Mouse (Mus musculus): ENCODE measurements around the gene Setd1b.

Setd1b gene

DNA sequence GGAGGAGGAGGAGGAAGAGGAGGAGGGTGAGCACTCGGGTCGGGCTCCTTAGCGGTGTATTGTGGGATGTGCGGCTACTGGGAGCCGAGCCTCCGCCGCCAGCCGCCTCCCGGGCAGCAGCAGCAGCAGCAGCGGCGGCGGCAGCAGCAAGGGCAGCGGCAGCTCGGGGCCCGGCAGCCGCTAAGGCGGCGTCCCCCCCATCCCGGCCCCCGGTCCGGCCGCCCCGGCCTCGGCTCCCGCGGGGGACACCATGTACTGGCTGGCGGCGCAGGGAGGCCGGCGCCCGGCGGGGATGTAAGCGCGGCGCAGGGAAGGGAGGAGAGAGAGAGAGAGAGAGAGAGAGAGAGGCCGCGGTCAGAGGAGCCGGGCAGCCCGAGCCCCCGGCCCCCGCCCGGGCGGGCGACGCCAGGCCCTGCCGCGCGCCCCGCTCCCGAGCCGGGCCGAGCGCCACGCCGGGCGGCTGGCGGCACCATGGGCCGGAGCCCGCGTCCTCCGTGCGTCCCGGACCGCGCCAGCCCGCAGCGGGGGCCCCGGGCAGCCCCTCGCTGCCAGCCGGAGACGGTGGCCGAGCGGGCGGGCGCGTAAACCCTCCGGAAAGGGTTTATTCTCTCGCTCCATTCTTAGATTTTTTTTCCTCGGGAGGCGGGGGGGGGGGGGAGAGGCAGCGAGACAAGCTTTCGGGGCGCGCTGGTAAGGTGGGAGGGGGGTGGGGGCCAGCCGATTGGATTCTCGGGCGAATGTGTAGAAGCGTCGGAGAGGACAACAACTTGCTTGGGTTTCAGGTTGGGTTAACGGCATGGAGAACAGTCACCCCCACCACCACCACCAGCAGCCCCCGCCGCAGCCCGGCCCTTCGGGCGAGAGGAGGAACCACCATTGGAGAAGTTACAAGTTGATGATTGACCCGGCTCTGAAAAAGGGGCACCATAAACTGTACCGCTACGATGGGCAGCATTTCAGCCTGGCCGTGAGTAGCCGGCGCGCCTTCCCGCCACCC lies at the start of gene Setd1b:
TSS of gene Setd1b (plus strand) at position 33 of the 997 bp plus-strand sequence.
- POLR2A ChIA-PET, result interaction anchor here in 3 of 4 experiments (0.6 to 11.5 kb wide), 25 partner anchors 4 to 617 kb away, joined by 3 to 473 read pairs (median 3); partner anchors contain the start of genes Rhof (in 2 of the 3), Setd1b (in 2 of the 3), Orai1 (in 1 of the 3) and Wdr66 (in 1 of the 3)

DNA sequence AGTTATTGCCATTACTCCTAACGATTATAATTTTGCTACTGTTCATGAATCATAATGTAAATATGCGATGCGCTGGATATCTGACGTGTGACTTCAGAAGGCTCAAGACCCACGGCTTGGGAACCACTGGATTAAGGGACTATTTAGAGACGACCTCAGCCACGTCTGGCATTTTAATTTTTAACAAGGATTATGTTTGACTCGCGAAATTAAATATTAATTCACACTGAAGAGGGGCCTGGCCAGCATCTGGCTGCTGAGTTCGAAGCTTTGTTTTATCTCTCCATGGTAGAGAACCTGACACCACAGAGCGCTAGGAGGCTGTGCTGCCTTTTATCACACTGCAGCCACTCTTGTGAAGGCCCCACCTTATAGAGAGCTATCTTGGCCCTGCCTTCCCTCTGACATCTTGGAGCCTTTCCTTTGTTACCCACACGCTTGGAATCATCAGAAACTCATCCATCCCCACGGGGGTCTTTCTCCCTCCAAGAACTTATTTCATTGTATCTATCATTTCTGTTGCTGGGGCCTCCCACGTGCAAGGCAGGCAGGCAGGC lies 48.8 kb upstream of the Setd1b start:
- ChIA-PET CTCF (interaction anchor here in 2 of 4 experiments (0.6 to 1.0 kb wide), 3 partner anchors 29 to 211 kb away, joined by 4 to 5 read pairs (median 4); no protein-coding TSS in a partner anchor), POLR2A (interaction anchor here in 1 of 4 experiments (0.5 kb wide), 1 partner anchor 112 kb away, joined by 4 read pairs; no protein-coding TSS in a partner anchor)

More for the DNA sequence above, at the start of gene Setd1b:
- CTCF ChIA-PET, result interaction anchor here (0.8 to 3.8 kb wide), 12 partner anchors 7 to 186 kb away, joined by 3 to 30 read pairs (median 3); partner anchors contain the start of gene Rhof (in 3 of the 4)

DNA sequence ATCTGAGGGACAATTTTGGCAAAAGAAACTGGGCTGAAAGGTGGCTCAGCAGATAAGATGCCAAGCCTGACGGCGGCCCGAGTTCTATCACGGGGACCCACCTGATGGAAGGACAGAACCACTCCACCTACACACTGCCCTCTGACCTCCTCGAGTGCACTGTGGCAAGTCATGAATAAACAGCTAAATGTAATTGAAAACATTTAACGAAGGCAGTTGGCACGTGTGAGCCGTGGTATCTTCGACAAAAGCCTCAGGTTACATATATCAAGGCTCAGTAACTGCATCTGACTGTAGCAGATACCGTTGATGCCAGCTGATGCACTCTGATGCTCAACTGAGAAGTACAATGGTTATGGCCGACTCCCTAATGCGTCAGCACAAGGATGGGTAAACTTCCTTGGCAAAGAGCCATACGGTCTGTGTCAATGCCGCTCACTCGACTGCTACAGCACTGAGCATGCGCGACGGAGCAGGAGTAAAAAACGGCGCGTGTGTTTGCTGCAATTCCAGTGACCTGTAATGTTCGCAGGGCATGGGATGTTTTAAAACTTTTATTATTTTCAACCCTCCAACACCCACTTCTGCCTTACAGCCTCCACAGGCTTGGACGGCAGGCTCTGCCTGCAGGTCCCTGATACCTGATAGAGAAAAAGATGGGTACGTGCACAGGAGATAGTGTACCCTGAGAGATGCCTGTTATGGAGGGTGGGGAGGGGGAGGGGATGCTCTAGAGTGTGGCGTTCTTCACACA lies 47.6 kb upstream of the Setd1b start:
- CTCF ChIA-PET, result interaction anchor here in 1 of 4 experiments (1.0 kb wide), 1 partner anchor 14 kb away, joined by 5 read pairs; no protein-coding TSS in a partner anchor
- POLR2A ChIA-PET, result no interaction called here

DNA sequence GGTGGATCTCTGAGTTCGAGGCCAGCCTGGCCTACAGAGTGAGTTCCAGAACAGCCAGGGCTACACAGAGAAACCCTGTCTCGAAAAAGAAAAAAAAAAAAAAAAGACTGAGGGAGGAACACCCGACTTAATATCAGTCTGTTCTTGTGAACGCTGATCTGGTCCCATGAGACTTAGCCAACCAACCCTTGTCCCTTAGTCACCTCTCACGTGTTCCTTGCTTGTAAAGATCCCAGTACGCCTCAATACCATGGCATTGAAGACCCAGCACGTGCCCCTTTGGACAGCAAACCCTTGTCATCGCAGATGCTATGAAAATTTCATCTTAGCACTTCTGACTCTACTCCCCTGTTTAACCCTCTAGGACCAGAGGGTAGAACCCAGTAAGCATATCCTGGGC lies 45.7 kb upstream of the Setd1b start:
- POLR2A ChIA-PET, result interaction anchor here in 3 of 4 experiments (0.6 to 0.7 kb wide), 4 partner anchors 25 to 1448 kb away, joined by 3 to 7 read pairs (median 3); no protein-coding TSS in a partner anchor
- CTCF ChIA-PET, result interaction anchor here in 2 of 4 experiments (0.6 kb wide), 3 partner anchors 16 to 160 kb away, joined by 3 to 10 read pairs (median 3); no protein-coding TSS in a partner anchor

DNA sequence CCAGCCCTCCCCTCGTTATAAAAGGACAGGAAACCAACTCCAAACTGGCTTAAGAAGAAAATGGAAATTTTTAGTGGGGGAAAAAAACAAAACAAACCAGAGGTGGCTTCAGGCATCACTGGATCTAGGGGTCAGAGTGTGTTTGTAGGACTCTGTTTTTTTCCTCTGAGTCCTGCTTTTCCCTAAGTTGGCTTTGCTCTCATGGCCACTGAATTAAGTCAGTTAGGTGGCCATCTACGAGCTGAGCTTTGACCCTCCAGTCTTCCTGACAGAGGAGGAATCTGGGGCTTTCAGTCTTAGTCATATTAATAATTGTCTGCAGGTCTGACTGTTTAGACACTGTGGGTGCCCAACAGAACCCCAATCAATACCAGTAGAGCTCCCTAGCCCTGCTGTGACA lies 43.5 kb upstream of the Setd1b start:
- ChIA-PET CTCF (interaction anchor here in 2 of 4 experiments (0.5 to 1.4 kb wide), 3 partner anchors 34 to 182 kb away, joined by 3 to 4 read pairs (median 3); partner anchors contain the start of gene Rhof (in 2 of the 2)), POLR2A (no interaction called here)

DNA sequence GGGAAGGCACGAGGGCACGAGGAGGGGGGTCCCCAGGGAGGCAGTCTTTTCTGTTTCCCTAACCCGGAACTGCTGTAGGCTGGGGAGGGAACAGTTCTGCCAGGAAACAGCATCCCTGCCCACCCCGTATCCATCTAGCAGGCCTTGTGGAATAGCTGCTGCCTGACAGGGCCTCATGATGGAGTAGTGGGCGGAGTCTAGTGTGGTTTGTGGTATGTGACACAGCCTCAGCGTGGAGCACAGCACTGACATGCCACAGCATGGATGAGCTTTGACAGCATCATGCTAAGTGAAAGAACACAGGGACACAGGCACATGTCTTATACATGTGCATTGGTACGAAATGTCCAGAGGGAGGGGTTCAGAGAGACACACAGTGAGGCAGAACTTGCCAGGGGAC lies 39.6 kb upstream of the Setd1b start:
- POLR2A ChIA-PET, result no interaction called here
- CTCF ChIA-PET, result no interaction called here

DNA sequence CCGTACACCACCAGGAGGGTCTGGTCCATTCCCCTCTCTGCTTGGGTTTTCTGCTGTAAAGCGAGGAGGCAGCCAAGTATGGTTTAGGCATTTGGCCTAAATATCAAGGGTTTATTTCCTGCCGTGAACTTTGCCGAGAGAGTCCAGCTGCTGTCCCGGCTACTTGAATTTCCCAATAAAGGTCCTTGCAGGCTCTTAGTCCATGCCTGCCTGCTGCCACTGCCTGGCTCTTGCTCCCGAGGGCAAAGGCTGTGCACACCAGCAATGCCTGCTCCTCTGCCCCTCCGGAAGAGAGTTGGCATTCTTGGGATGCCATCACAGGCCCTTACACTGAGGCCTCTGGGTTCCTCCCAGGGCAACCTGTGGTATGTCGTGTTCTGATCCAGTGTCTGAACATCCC lies 38.4 kb upstream of the Setd1b start:
- ChIA-PET POLR2A (no interaction called here), CTCF (no interaction called here)

DNA sequence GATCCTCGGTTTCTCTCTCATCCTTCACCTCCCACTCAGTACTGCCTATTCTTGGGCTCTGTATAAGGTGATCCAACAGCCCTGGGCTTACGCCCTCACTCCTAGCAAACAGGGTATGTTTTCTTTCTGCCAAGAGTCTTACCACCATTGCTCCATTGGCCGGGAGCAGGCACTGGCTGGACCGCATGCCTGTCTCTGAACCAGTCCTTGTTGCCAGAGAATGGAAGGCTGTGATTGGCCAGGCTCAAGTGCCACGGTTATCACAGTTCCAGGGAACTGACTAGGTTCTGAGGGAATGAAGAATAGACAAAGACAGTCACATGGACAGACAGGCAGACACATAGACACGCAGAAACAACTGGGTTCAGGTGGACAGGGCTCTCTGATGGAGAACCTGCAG lies 37.2 kb upstream of the Setd1b start:
- POLR2A ChIA-PET, result no interaction called here
- CTCF ChIA-PET, result interaction anchor here in 1 of 4 experiments (0.9 kb wide), 1 partner anchor 169 kb away, joined by 3 read pairs; no protein-coding TSS in a partner anchor

DNA sequence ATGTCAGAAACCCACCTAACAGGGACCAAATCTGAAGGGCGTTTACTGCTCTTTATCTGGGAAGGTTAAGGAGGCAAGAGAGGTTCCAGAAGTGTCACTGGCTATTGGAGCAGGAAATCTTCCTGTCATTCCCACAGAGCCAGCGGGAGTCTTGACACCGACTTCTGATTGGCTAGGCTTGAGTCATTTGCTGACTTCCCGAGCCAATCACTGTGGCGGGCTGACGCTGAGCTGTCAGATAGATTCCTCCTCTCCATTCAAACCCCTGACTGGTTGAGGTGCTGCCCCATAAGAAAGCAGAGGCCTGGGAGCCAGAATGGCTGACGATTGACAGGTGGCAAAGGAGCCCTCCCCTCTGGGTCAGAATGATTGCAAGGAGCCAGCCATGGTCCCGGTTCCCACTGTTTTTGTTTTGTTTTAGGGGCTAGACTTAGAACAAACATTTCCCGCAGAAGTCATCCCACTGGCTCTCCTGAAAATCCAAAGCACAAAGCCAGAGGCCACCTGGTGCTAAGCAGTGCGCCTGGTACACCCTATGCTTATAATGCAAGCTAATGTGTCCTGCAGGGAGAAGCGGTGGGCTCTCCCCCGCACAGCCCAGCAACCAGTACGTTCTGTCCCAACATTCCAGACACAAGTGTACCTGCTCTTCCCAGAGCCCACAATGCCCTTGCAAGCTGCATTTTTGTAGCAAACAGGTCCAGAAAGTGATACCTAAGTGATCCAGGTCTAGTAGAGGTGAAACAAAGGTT lies 32.4 kb upstream of the Setd1b start:
- POLR2A ChIA-PET, result interaction anchor here in 3 of 4 experiments (0.8 to 1.5 kb wide), 4 partner anchors 9 to 25 kb away, joined by 3 read pairs; no protein-coding TSS in a partner anchor
- CTCF ChIA-PET, result interaction anchor here in 2 of 4 experiments (0.5 to 1.6 kb wide), 6 partner anchors 23 to 167 kb away, joined by 3 to 11 read pairs (median 4); partner anchors contain the start of gene Rhof (in 1 of the 2)

DNA sequence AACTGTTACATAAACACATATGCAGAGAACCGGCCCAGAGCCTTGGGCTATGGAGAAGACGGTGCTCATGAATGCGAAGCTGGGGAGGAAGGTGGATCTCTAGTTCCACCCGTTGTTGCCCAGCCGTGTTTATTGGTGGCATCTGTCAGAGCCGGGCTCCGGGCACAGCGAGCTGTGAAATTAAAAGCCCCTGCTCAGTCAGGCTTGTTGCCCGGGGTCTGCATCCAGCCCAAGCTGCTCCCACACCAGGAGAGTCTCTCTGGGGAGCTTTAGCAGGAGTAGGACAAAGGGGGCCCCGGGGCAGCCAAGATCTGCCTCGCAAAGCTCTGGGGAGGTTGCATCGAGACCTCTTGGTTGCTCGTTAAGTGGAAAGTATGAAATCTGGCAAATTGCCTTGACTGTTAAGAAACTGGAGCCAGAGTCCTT lies 31.7 kb upstream of the Setd1b start:
- CTCF ChIA-PET, result interaction anchor here (0.6 to 1.6 kb wide), 6 partner anchors 22 to 217 kb away, joined by 3 to 6 read pairs (median 4); partner anchors contain the start of genes Rhof (in 2 of the 4) and Tmem120b (in 1 of the 4)
- POLR2A ChIA-PET, result interaction anchor here in 3 of 4 experiments (0.7 to 2.3 kb wide), 5 partner anchors 10 to 155 kb away, joined by 3 to 13 read pairs (median 3); no protein-coding TSS in a partner anchor

DNA sequence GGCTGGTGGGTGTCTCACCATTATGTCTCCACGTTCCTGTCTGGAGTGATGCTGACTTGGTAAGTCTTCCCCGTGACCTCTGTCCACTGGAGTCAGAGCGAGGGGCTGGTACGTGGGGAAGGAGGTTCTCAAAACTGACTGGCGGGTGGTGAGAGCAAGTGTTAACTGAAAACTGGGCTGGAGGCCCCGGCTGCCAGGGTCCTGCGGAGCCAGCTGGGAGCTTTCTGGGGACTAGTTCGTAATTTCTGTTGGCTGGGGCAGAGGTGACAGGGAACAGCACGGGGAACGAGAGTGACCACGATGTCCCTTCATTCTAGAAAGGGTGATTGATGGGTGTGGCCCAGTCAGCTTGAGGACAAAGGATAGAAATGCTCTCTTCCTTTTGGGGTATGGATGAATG lies 27.9 kb upstream of the Setd1b start:
- CTCF ChIA-PET, result interaction anchor here in 3 of 4 experiments (0.7 to 4.0 kb wide), 9 partner anchors 18 to 57 kb away, joined by 3 to 22 read pairs (median 4); partner anchors contain the start of gene Rhof (in 2 of the 3)
- POLR2A ChIA-PET, result interaction anchor here in 3 of 4 experiments (0.6 to 1.4 kb wide), 5 partner anchors 14 to 93 kb away, joined by 3 read pairs; no protein-coding TSS in a partner anchor

DNA sequence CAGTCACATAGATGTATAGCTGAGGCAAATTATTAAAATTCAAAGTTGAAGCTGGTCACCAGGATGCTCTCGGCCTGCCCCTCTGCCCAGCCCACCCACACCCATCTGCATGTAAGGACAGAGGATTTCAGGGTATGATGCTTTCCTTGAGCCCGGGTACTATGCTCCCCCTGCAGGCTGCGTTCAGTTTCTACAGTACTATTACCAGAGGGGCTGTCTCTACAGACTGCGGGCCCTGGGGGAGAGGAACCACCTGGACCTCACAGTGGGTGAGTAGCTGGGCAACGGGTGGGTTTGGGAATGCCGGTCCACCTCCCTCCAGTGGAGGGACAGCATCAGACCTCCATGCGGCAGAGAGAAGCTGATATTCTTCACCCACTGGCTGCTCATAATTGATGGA lies 27.1 kb upstream of the Setd1b start:
- POLR2A ChIA-PET, result interaction anchor here in 3 of 4 experiments (0.6 to 1.4 kb wide), 7 partner anchors 14 to 43 kb away, joined by 3 read pairs; no protein-coding TSS in a partner anchor

DNA sequence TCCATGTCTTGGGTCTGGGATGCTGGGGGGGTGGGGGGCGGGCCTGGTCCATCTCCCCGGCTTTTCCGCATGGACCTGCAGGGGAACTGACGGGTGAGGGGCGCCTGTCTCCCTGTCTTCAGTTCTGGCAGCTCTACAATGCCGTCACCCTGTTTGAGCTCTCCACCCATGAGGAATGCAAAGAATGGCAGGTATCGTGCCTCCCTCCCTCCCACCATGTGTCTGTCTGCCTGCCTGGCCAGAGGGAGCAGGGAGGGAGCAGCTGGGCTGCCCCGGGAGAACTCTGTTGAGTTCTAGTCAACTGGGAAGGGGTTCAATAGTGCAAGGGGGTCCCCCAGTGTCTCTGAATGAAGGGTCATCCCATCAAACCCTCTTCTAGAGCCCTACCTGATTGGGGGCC lies 25.9 kb upstream of the Setd1b start:
- POLR2A ChIA-PET, result interaction anchor here in 3 of 4 experiments (0.6 to 1.5 kb wide), 7 partner anchors 9 to 56 kb away, joined by 3 to 7 read pairs (median 3); partner anchors contain the start of gene Rhof (in 1 of the 3)
- CTCF ChIA-PET, result interaction anchor here (0.6 to 4.0 kb wide), 15 partner anchors 11 to 956 kb away, joined by 3 to 22 read pairs (median 5); partner anchors contain the start of genes Rhof (in 2 of the 4) and Tmem120b (in 1 of the 4)

More for the DNA sequence above, 27.1 kb upstream of the Setd1b start:
- CTCF ChIA-PET, result interaction anchor here (0.5 to 4.0 kb wide), 15 partner anchors 11 to 256 kb away, joined by 3 to 22 read pairs (median 4); partner anchors contain the start of gene Rhof (in 2 of the 4)

DNA sequence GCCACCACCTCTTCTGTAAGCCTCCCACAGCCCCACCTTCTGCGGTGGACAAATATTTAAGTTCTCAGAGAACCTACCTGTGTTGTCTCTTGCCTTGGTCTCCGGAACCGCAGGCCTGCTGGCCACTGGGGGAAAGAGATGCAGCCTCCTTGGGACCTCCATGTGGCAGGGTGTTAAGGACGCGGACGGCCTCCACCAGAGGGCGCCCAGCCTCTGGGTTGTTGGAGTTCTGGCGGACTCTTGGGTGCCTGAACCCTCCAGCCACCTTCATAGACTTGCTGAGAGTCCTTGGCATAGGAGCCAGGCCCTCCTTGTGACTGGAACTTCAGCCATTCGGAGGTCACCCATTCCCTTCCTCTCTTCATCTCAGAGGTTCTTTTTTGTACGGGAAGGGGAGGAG lies 24.7 kb upstream of the Setd1b start:
- ChIA-PET POLR2A (interaction anchor here in 2 of 4 experiments (1.5 to 2.0 kb wide), 2 partner anchors 9 to 23 kb away, joined by 3 to 5 read pairs; no protein-coding TSS in a partner anchor), CTCF (interaction anchor here in 3 of 4 experiments (0.6 to 4.0 kb wide), 6 partner anchors 16 to 354 kb away, joined by 3 to 22 read pairs (median 8); partner anchors contain the start of gene Rhof (in 1 of the 3))

DNA sequence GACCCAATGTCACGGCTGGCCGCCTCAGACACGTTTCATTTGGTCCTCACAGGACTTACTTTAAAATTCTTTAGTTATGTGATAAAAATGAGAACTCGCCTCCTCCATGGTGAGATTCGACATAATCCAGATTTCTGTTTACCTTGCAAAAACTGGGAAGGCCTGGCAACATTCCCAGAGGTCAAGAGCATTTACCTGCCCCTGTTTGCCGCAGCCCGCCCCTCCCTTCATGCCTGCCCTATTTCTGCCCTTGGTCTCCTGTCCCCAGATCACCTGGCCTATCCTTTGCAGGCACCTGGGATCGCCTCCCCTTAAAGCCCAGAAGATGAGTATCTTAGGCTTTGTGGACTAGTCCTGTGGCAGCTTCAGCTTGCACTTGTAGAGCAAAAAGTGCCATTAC lies 24.2 kb upstream of the Setd1b start:
- ChIA-PET POLR2A (interaction anchor here in 2 of 4 experiments (2.0 to 2.1 kb wide), 2 partner anchors 9 to 32 kb away, joined by 5 to 6 read pairs; no protein-coding TSS in a partner anchor), CTCF (interaction anchor here in 2 of 4 experiments (0.9 to 1.0 kb wide), 2 partner anchors 14 to 54 kb away, joined by 3 read pairs; partner anchors contain the start of gene Rhof (in 1 of the 2))

DNA sequence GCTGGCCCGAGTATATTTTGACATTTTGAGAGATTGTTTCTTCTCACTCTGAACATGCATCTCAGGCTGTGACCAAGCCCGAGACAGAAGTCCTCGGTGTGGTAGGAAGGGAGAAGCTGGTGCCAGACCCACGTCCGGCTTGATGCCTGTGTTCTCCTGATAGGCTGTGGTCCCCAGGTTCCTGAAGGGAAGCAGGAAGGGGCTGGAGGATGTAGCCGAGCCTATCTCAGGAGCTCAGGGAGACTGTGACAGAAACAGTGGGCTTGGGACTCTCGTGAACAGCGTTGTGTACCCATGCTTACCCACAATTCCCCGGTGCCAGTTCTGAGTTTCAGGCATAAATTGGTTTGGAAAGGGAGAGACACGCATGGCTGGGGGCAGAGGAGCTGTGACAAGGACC lies 23.2 kb upstream of the Setd1b start:
- POLR2A ChIA-PET, result interaction anchor here in 3 of 4 experiments (0.9 to 6.1 kb wide), 8 partner anchors 8 to 35 kb away, joined by 3 to 59 read pairs (median 5); partner anchors contain the start of gene Rhof (in 2 of the 3)
- CTCF ChIA-PET, result interaction anchor here (0.5 to 4.8 kb wide), 13 partner anchors 9 to 570 kb away, joined by 3 to 48 read pairs (median 4); partner anchors contain the start of gene Rhof (in 3 of the 4)
